Mouse (Mus musculus) c-Kit-positive CD71-positive TER-119-positive erythroid progenitor cells, embryonic 14.5 days (primary cell): ENCODE measurements around the gene Rab11b.
A peak's percentile ranks its signal among the peaks of the same experiment; 100 is the strongest.

Experiments used
- DNase-seq: peaks from one replicate; pipeline ENCODE4 v3.0.0-alpha.2; 2013; ENCODE audit warnings: low spot score

The Rab11b gene

DNA sequence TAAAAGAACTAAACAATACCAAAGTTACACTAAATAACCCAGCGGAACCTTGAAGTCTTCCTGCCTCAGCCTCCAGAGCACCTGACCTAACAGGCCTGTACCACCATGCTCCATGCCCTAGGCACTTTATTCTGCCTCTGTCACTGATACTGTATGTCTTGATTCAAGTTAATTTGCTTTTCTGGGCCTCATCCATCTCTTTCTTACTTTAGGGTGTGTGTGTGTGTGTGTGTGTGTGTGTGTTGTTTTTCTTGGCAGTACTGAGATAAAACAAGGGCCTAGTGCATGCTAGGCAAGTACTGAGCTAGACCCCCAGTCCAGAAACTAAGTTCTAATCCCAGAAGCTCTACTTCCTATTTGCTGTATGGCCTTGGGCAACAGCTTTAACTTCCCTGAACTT lies 43.1 kb downstream of the Rab11b start:
- DNase-seq, result no peak

GRCm38 (mm10) chr17:33714779-33715178 lies 45.6 kb downstream of the Rab11b start:
- DNase-seq, result peak; percentile 68

DNA sequence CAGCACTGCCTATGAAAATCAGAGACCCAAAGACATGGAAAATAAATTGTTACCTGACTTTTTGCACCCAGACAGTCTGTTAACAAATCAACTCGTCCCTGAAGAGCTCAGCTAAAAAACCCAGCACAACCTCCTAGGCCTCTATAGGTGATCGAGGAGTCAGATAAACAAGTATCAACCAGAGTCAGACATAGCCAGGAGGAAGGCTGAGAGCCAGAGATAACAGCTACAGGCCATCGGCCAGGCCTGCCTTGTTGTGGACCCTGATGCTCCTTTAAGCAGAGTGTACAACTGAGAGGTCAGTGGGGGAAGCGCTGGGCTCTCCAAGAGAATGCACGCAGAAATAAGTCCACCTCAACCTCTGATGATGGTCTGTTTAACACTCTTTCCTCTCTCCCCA lies 47.1 kb downstream of the Rab11b start:
- peak; percentile 89 for DNase-seq

DNA sequence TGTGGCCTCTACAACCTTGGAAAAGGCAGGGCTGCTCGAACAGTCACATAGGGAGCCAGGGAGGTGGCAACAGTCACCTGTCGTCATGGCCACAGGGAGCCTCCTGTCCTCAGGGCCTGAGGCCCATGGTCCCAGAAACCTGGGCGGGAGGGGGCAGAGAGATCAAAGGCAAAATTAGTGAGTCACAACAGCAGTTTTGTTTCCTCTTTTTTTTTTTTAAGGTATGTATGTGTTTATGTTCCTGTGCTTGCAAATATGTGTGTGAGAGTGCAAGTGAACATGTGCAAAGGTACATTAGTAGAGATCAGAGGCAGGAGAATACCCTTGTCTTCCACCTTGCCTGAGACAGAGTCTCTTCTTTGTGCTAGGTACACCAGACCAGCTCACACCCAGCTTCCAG lies 50.5 kb downstream of the Rab11b start:
- no peak for DNase-seq

DNA sequence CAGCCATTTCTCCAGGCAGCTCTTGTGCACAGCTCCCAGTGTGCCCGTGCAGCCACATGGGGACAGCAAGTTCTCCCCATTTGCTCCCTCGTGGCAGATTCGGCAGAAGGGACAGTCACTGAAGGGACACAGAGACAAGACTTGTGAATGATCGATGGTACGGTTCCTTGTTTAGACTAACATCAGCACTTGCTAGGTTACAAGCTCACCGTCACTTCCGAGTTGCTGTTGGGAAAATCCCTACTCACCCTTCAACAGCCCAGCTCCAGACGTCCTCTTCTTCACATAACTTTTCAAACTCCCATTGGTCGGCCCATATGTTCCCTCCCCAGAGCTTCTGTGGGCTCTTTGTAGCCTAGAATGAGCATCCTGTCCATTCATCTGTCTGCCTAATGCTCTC lies 57.2 kb downstream of the Rab11b start:
- DNase-seq, result no peak

GRCm38 (mm10) chr17:33702178-33702577 lies 58.2 kb downstream of the Rab11b start:
- no peak for DNase-seq

DNA sequence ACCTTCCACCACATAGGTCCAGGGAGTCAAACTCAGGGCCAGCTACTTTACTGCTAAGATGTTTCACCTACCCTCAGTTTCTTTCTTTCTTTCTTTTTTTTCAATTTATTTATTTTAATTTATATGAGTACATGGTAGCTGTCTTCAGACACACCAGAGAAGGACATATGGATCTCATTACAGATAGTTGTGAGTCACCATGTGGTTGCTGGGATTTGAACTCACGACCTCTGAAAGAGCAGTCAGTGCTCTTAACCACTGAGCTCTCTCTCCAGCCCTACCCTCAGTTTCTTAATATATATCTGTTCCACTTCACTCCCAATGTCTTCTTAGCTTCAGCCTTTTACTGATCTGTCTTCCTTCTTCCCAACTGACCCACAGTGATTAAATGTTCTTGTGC lies 64.9 kb downstream of the Rab11b start:
- no peak for DNase-seq
